Mouse (Mus musculus): ENCODE data around the gene Pknox2.

Gene Pknox2

DNA sequence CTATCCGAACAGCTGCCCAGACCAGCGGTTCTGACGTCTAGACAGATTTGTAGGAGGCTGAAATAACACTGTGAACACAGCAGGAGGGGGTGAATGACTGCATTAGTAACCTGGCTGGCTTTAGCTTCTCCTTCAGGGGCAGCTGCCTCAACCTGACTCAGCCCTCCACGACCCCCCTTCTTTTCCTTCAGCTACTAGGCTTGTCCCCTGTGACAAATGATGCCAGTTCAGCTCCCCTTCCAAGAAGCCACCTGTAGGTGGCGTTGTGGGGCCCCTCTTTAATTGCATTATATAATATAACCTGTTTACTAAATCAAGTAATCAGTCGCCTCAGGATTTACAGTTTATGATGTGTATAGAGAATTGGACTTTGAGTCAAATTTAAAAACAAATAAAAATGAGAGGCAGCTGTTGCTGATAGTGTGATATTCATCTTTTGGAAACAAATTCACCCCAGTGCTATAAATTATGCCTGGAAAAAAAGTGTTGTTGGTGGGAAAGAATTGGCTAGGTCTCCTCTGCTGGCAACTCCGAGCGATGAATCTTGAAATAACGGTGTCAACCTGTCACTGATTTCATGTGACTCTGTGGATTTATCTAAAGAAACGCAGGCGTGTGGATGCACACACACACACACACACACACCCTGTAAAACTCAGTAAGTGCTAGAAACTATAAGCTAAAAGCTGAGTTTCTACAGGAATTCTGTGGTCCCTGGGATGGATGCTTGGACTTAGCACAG, 173.6 kb downstream of the Pknox2 start:
- DNase-seq: peak; percentile 55

GRCm38 (mm10) chr9:36972089-36972488, 175.1 kb downstream of the Pknox2 start:
- no peak for DNase-seq

- no peak for DNase-seq
Observed at GRCm38 (mm10) chr9:36971066-36971465, 176.1 kb downstream of the Pknox2 start.

GRCm38 (mm10) chr9:36970651-36971050, 176.6 kb downstream of the Pknox2 start:
- DNase-seq: peak; percentile 89

- DNase-seq: no peak
Observed at GRCm38 (mm10) chr9:36969131-36969530, 178.1 kb downstream of the Pknox2 start.

- DNase-seq: no peak
Observed at GRCm38 (mm10) chr9:36968713-36969112, 178.5 kb downstream of the Pknox2 start.

- DNase-seq: no peak
Observed at GRCm38 (mm10) chr9:36968236-36968635, 179.0 kb downstream of the Pknox2 start.

DNA sequence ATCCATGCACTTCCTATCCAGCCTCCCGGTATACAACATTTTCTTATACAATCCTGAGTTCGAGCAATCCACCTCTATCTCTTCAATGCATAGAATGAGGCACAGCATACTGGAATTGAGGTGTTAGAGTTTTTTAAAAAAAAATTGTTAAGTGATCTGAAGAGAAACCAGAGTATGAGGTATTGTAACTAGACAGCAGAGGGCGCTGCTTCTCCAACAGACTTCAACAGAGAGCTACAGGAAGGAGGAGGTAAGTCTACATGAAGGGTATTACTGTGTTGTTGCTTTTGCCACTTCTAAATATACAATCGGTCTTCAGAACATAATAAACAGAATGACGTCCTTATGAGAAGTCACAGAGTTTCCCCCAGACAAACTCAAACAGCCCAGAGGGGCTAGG, 181.5 kb downstream of the Pknox2 start:
- peak; percentile 70 for DNase-seq

GRCm38 (mm10) chr9:36964230-36964629, 183.0 kb downstream of the Pknox2 start:
- DNase-seq: no peak

DNA sequence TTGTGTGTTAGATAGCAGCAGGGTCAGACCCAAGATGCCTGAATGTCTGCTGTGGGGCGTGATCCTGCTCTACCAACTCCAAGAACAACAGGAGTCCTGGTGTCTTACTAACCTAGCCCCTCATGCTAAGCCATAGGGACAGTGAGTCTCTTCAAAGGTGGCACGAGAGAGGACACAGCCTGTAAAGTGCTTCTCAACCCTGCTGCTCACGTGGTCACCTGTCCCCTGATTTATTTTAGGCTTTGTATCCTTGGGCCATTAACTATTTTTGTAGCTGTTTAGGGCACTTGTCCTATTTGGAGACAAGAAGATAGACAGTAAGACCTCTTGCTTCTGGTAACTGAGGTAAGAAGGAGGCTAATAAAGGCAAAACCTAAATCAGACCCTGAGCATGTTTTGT, 183.7 kb downstream of the Pknox2 start:
- DNase-seq: no peak

DNA sequence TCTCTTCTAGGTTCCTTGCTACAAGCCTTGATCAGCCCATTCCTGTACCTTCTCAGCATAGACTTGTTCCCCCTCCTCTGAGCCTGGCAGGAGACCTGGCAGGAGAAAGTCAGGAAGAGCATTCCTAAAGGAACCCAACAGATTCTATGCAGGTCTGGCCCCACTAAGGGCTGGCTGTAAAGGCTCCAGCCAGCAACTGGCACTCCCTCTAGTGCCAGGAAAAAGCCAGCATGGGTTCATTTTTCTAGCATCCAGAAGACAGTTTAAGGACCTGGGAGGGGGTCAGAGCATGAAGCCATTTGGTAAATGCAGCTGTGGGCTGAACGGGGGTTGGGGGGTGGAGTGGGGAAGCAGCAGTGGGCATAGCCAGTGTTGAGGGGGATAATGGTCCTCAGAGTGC, 185.3 kb downstream of the Pknox2 start:
- DNase-seq: no peak

GRCm38 (mm10) chr9:36961153-36961552, 186.1 kb downstream of the Pknox2 start:
- no peak for DNase-seq

GRCm38 (mm10) chr9:36951133-36951484, 196.1 kb downstream of the Pknox2 start:
- DNase-seq: no peak

DNA sequence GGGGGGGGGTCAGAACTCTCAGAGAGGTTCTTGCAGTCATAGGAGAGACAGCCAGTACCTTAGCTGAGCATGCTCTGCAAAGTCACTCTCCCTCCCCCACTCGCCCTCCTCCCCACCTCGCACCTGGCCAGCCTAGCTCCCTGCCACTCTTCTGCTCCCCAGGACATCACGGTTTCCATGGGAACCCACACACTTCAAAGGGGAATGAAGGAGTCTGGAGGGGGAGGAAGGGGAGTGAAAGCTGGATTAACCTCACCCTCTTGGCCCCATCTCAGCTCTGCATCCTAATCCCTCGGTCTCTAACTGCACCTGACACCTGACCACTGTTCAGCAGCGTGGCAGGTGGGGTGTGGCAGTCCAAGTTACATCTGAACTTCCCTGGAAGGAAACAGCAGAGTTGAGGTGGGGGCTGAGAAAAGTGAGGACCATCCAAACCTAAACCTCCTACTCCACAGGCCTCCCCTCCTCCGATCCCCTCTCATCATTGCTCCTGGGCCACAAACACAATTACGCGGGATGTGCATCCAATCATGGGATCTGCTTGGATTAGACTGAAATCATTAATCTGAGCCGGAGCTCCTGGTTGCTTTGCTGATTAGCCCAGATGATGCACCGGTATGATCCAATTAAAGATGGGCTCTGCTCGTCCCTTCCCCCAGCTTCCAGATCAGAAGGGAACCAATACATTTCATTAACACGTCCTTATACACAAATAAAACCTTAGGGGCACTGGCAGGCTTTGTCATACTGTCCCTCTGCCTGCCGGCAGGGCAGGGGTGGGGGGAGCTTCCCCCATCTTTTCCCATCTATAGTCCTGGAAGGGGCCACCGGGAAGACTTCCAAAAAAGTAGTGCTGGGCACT, 196.7 kb downstream of the Pknox2 start:
- no peak for DNase-seq

DNA sequence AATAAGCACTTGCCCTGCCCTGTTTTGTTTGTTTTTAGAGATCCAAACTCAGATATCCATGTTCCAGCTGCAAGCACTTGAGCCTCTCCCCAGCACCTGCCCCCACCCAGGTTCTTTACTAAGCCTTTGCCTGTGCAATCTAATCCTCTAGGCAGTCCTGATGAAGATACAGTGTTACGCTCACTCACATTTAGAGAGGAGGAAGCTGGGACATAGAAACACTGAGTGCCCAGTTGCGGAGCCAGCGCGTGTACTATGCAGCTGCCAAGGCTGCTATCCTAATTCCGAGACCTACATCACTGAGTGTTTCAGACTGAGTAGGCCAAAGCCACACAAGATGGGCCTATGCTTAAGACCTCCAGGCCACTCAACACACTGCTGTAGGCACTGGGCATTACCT, 199.0 kb downstream of the Pknox2 start:
- DNase-seq: no peak

DNA sequence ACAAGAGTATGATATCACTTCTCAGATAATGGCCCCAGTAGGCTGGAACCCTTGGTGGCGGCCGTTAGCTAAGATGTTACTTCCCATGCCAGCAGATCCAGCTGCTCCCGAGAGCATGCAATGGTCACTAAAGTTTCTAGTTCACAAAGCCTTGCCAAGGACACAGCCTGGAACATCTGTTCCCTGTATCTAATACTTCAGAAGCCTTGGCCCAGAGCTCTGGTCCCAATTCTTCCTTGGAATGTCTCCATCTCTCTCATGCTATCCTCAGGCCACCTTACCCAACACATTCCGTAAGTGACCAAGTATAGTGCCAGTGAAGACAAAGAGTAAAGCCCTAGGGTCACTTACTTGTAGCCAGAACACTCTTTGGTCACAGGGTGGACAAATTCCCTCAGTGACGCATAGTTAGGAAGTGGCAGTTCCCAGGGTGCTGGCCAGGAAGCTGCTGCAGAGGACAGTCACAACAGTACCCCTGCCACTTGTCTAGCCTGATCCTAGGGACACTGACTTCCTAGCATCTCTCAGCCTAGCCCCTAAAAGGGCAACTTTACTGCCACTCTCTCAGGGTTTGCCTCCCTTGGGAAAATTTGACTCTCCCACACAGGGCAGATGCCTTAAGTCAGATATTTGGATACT, 200.0 kb downstream of the Pknox2 start:
- no peak for DNase-seq

GRCm38 (mm10) chr9:36944843-36945242, 202.4 kb downstream of the Pknox2 start:
- peak; percentile 55 for DNase-seq

DNA sequence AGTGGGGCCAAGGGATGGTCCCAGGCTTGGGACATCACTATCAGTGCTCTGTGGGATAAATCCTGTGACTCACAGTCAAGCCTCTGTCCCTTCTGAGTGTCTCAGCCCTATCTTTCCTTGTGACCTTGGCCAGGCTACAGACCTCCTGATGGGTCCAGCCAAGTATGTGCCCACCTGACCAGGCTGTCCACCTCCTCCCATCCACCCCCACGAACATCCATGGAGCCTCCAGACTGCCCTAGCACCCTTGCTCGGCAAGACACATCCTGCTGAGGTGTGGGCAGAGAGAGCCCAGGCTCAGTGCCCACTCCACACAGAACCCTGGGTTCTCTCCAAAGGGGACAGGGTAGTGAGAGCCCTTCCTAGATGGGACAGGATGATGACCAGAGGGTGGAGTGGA, 204.6 kb downstream of the Pknox2 start:
- DNase-seq: no peak

GRCm38 (mm10) chr9:36942131-36942530, 205.1 kb downstream of the Pknox2 start:
- no peak for DNase-seq

- DNase-seq: no peak
Observed at GRCm38 (mm10) chr9:36941565-36941964, 205.6 kb downstream of the Pknox2 start.

- DNase-seq: no peak
Observed at GRCm38 (mm10) chr9:36938601-36939078, 208.6 kb downstream of the Pknox2 start.

DNA sequence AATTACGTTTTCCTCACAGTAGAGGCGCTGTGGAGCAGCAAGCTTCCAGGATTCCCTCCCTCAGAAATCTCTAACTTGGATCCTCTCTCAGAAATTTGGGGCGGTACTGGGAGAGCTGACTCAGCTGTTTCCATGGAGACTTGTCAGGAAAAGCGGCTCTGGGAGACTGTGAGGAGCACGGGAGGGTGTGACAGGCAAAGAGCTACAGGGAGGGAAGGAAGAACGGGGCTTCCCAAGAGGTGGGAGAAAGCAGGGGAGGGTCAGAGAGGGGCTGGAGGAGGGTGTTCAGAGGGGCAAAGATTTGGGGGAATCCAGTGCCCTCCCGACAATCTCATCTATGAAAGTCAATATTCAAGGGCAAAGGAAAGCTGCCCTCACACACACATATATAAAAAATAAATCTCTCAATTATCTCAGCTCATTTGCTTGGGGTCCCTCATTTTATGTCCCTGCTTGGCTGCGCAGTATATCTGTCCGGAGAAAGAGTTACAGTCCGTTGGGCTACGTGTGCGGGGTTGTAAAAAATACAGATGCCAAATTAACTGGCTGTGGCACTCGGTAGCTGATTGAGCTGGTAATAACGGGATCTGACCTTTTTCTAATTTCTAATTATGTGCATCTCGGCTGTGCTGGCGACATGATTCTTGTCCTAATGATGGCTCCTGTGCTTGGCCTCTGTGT, 213.3 kb downstream of the Pknox2 start:
- DNase-seq: peak; percentile 72
